Mouse (Mus musculus) spleen, postnatal 14 days (tissue): ENCODE data around the gene Ifi207.
"Not testable (repeated sequence)": the region's sequence is repeated elsewhere in the genome, so short reads cannot be mapped to it uniquely, and the experiment has no call there.

Source experiments
- DNase-seq, 2 experiments: peaks; one replicate each; pipeline ENCODE4 v3.0.0; 2021 to 2022; ENCODE audit warnings: low spot score in 2 of 2

Ifi207 gene

DNA sequence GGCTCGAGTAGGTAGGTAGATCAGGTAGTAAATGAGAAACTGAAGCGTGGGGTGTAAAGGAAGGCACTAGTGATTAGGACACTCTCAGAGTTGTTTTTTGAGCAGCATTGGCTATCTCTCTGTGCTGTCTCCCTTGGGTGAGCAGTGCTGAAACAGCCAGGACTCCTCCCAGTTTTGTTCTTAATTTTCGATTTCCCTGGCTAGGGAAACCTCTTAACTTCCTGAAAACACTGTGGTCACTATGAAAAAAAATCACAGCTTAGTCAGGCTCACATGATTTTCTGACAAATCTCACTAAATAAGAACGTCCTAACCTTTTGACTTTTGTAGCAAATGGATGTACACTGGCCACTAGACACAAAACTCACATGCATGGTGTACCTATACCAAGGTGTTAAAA lies at the start of gene Ifi207:
Gene Ifi207, minus strand, starts transcription at position 92 of the 400 bp plus-strand sequence.
- no peak for DNase-seq

GRCm38 (mm10) chr1:173773457-173773856 lies 31.9 kb upstream of the Ifi207 start:
- DNase-seq: not testable (repeated sequence)

DNA sequence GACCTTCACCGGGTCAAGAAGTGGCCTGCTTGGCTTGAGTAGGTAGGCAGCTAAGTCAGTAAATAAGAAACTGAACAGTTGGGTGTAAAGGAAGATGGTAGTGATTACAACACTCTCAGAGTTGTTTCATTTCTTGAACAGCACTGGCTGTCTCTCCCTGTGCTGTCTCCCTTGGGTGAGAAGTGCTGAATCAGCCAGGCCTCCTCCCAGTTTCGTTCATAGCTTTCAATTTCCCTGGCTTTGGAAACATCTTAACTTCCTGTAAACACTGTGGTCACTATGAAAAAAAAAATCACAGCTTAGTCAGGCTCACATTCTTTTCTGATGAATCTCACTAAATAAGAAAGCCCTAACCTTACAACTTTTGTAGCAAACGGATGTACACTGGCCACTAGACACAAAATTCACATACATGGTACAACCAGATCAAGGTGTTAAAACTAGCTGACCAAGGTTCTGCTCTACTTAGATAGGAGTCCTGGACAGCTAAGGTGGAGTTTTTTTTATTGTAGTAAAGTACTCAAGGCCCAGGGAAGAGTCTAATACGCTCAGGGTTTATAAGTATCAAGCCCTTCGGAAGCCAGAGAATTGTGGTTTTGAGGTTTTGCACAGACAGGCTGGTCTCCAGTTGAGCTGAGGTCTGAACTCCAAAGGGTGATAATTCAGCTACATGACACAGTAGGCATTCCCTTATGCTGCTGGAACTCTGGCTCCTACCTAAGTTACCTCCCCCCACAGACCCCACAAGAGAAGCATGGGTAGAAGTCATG lies 25.5 kb upstream of the Ifi207 start, which contains the start of gene Ifi204:
Gene Ifi204, minus strand, starts transcription at position 96 of the 770 bp plus-strand sequence.
- not testable (repeated sequence) for DNase-seq

GRCm38 (mm10) chr1:173760032-173760431 lies 18.5 kb upstream of the Ifi207 start:
- DNase-seq: not testable (repeated sequence)

GRCm38 (mm10) chr1:173742262-173742661 lies 715 bp upstream of the Ifi207 start:
- DNase-seq: no peak

DNA sequence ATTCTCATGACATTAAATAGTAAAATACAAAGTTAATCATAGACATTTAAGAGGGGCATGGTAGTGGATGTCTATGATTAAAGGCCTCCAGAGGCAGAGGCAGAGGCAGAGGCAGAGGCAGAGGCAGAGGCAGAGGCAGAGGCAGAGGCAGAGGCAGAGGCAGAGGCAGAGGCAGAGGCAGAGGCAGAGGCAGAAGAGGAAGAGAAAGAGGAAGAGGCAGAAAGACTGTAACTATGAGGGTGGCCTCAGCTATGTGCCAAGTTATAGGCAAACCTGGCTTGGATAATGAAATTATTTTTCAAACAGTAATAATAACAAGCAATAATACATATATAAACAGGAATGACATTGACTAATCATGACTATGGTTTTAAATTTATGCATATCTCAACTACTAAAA lies 1.0 kb downstream of the Ifi207 start:
- DNase-seq: no peak

DNA sequence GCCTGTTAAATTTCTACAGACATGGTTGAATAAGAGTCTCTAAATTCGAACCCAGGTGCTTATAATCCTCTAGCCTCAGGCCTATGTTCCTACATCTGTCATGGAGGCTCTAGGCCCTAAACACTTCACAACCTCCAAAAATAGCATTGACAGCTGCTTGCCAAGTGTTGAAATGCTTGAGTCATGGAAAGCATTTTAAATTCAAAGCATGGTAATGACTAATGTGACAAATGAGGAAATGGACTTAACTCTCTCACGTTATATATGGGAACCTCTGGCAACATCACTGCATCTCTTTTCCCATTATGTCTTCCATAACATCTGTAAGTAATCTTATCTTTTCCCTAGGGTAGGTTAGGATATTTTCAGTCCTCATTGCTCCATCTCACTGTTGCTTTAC lies 4.6 kb downstream of the Ifi207 start:
- no peak for DNase-seq

DNA sequence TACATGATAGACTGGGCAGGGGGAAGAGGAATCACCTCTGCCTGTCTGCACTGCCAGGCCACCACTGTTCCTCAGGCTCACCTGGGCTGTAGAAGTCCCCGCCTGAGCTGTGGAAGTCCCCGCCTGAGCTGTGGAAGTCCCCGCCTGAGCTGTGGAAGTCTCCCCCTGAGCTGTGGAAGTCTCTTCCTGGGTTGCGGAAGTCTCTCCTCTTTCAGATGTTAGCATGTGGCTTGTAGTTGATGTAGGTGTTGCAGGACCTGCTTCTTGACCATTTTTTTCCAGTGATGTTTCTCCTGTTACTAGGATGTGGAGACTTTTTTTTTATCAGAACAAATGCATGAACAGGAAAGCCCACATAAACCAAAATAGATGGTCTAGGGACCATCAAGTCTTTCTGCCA lies 6.5 kb downstream of the Ifi207 start:
- DNase-seq: not testable (repeated sequence)

GRCm38 (mm10) chr1:173733219-173733618 lies 8.3 kb downstream of the Ifi207 start:
- DNase-seq: no peak

- no peak for DNase-seq
These were observed 47.3 kb downstream of the Ifi207 start for GRCm38 (mm10) chr1:173694270-173694669.

DNA sequence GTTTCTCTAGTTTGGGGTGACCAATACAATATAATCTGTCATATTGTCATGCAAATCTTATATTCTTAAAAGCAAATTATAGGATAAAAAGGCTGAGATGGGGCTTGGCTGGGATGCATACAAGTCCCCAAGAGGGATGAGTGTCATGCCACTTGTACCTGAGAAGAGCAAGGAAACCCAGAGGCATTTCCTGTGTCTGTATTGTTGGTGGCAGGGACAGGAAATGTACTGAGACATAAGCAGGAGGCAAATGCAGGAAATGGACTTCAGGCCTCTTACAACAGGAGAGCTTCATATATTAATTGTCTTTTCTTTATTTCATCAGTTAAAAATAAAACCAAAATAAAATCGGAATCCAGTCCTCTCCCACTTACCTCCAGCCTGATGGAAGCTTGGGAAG lies 62.9 kb downstream of the Ifi207 start:
- not testable (repeated sequence) for DNase-seq

DNA sequence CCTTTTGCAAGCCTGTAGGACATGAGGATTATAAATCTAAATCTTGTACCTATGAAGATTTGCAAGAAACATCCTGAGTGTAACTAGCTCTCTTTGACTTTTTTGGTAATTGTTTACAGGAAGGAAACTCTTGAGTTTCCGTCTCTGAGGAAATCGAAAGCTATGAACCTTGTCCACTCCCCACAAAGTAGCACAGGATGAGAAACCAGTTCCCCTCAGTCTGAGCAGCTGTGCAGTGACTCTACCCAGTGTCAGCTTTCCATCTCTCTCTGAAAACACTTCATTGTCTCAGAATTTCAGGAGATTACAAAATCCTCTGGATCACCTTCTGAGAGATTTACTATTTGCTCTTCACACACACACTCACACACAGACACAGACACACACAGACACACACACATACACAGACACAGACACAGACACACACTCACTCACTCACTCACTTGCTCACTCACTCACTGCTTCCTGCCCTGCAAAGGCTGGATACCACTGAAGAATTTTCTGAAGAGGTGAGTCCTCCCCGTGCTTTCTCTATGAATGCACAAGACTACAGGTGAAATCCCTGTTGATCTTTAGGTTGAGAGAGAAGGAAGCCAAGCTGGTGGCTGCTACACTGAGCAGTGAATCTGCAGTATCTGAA lies 68.0 kb downstream of the Ifi207 start, which contains the start of gene Ifi208:
Gene Ifi208, plus strand, starts transcription at position 218 of the 640 bp plus-strand sequence.
- not testable (repeated sequence) for DNase-seq
